Comparison of ENCODE assay signal across 8 mouse cellular contexts in genomic region chr17:87174651-87175331, GRCm38 (mm10).
DNase-seq lines count a peak whose midpoint lies in the region; ATAC-seq lines count a peak whose summit lies in the region.
"Had no signal": no experiment of that assay in that cellular context is flagged by ENCODE, and none has a peak within 500 bp of the region (broad histone marks: within the 10 kb centered on the region; RNA-seq: fewer than 3 reads in every experiment).

No protein-coding gene starts in this region.

- H3K4me2 ChIP-seq in lung, embryonic 16.5 days (ENCODE audit: low read depth, low read length), result no peak overlapping the region
- no peak overlapping the region for H3K4me2 ChIP-seq in stomach, embryonic 15.5 days
- H3K4me2 ChIP-seq in neural tube, embryonic 15.5 days, result no peak overlapping the region
- no peak overlapping the region for H3K4me2 ChIP-seq in forebrain, embryonic 12.5 days

- DNase-seq in lung, postnatal 10 days, result no peak
- DNase-seq in heart, postnatal 25 days (ENCODE audit: low spot score), result peak; percentile 48
- DNase-seq: cerebellum, postnatal 36 days had no signal

- peaks cover 28% of the 10 kb centered on the region for H3K4me1 ChIP-seq in lung, embryonic 16.5 days (replicated peaks; ENCODE audit: control insufficient read depth, insufficient read depth, low read length)
- peaks cover 10% of the 10 kb centered on the region for H3K4me1 ChIP-seq in brown adipose tissue, adult 24 weeks (ENCODE audit: control insufficient read depth, insufficient read depth, insufficient read length, low read length)
- H3K4me1 ChIP-seq in stomach, embryonic 15.5 days, result peaks cover 20% of the 10 kb centered on the region
- peaks cover 8% of the 10 kb centered on the region; the same call in 1 of the 2 replicates for H3K4me1 ChIP-seq in neural tube, embryonic 15.5 days
- peaks cover 13% of the 10 kb centered on the region for H3K4me1 ChIP-seq in forebrain, embryonic 12.5 days

- H3K9ac ChIP-seq in lung, embryonic 16.5 days (ENCODE audit: low read length), result no peak overlapping the region
- H3K9ac ChIP-seq in stomach, embryonic 15.5 days, result no peak overlapping the region
- no peak overlapping the region for H3K9ac ChIP-seq in neural tube, embryonic 15.5 days (replicated peaks)
- H3K9ac ChIP-seq in forebrain, embryonic 12.5 days, result no peak overlapping the region

- ATAC-seq in lung, embryonic 16.5 days (ENCODE audit: low read depth), result peak; percentile 71
- peak; percentile 36; the same call in 1 of the 2 replicates for ATAC-seq in stomach, embryonic 15.5 days (ENCODE audit: insufficient read depth, low FRiP score, low read depth)
- no peak for ATAC-seq in neural tube, embryonic 15.5 days (ENCODE audit: low FRiP score)
- no peak for ATAC-seq in forebrain, embryonic 12.5 days (ENCODE audit: low FRiP score)

- 61% methylated on average over 9 of the region's 9 CpGs for WGBS in lung, embryonic 16.5 days
- WGBS in stomach, embryonic 15.5 days, result 62% methylated on average over 9 of the region's 9 CpGs
- 89% methylated on average over 9 of the region's 9 CpGs for WGBS in neural tube, embryonic 15.5 days
- WGBS in forebrain, embryonic 12.5 days, result 88% methylated on average over 9 of the region's 9 CpGs

- H3K27ac ChIP-seq in lung, embryonic 16.5 days (ENCODE audit: low read length), result peak overlapping the region; percentile 77
- 0 out of 2 replicates have a peak overlapping the region, but pooled peaks have one; percentile 5 for H3K27ac ChIP-seq in brown adipose tissue, adult 24 weeks (replicated peaks; ENCODE audit: low read depth, low read length)
- peak overlapping the region; percentile 36; the same call in 1 of the 2 replicates for H3K27ac ChIP-seq in stomach, embryonic 15.5 days
- H3K27ac ChIP-seq in neural tube, embryonic 15.5 days (replicated peaks), result no peak overlapping the region
- H3K27ac ChIP-seq in forebrain, embryonic 12.5 days, result no peak overlapping the region

- intact Hi-C loops in heart, postnatal 25 days (cut with DNase I), result no loop called here

- peaks cover 3% of the 10 kb centered on the region for H3K9me3 ChIP-seq in lung, embryonic 16.5 days (ENCODE audit: control insufficient read depth, low read length)
- no peaks in the 10 kb centered on the region for H3K9me3 ChIP-seq in stomach, embryonic 15.5 days
- peaks cover 7% of the 10 kb centered on the region; the same call in 1 of the 2 replicates for H3K9me3 ChIP-seq in neural tube, embryonic 15.5 days (replicated peaks)
- H3K9me3 ChIP-seq in forebrain, embryonic 12.5 days, result peaks cover 11% of the 10 kb centered on the region

- no peaks in the 10 kb centered on the region for H3K27me3 ChIP-seq in lung, embryonic 16.5 days (ENCODE audit: control insufficient read depth, insufficient read depth, low read depth, low read length)
- no peaks in the 10 kb centered on the region for H3K27me3 ChIP-seq in stomach, embryonic 15.5 days (replicated peaks)
- no peaks in the 10 kb centered on the region for H3K27me3 ChIP-seq in neural tube, embryonic 15.5 days (replicated peaks)
- H3K27me3 ChIP-seq in forebrain, embryonic 12.5 days, result no peaks in the 10 kb centered on the region

- no peaks in the 10 kb centered on the region for H3K36me3 ChIP-seq in lung, embryonic 16.5 days (ENCODE audit: control insufficient read depth, insufficient read depth, low read length)
- H3K36me3 ChIP-seq in stomach, embryonic 15.5 days, result no peaks in the 10 kb centered on the region
- H3K36me3 ChIP-seq in neural tube, embryonic 15.5 days, result no peaks in the 10 kb centered on the region
- no peaks in the 10 kb centered on the region for H3K36me3 ChIP-seq in forebrain, embryonic 12.5 days (replicated peaks)

- H3K4me3 ChIP-seq in lung, embryonic 16.5 days (ENCODE audit: low read length), result no peak overlapping the region
- H3K4me3 ChIP-seq in brown adipose tissue, adult 24 weeks (ENCODE audit: insufficient read depth, low read depth, low read length), result no peak overlapping the region
- no peak overlapping the region for H3K4me3 ChIP-seq in stomach, embryonic 15.5 days (replicated peaks)
- H3K4me3 ChIP-seq in neural tube, embryonic 15.5 days (replicated peaks), result no peak overlapping the region
- H3K4me3 ChIP-seq in forebrain, embryonic 12.5 days (replicated peaks), result no peak overlapping the region

Comparison
In these comparisons a context has a peak if more than half of its experiments do, and no peak if none do; other contexts are left out.
1. ATAC-seq: peak in lung, embryonic 16.5 days (single experiment) and stomach, embryonic 15.5 days (single experiment); none in neural tube, embryonic 15.5 days (single experiment) and forebrain, embryonic 12.5 days (single experiment).
2. H3K27ac ChIP-seq: peak in lung, embryonic 16.5 days (single experiment), brown adipose tissue, adult 24 weeks (single experiment) and stomach, embryonic 15.5 days (single experiment); none in neural tube, embryonic 15.5 days (single experiment) and forebrain, embryonic 12.5 days (single experiment).